In genomic region chr14:27230262-27231022, GRCm38 (mm10) we compare ENCODE assay signal across 8 mouse cellular contexts.
DNase-seq lines count a peak whose midpoint lies in the region; ATAC-seq and TF ChIP-seq lines count a peak whose summit lies in the region.

No protein-coding gene starts in this region.

- intact Hi-C loops in heart, postnatal 10 days (cut with DNase I), result no loop called here

- no peak for ATAC-seq in forebrain, embryonic 11.5 days (replicated peaks; ENCODE audit: low FRiP score)
- ATAC-seq in forebrain, postnatal 0 days, result no peak
- ATAC-seq in limb, embryonic 13.5 days (ENCODE audit: low FRiP score, low read depth), result peak; percentile 64
- ATAC-seq in midbrain, postnatal 0 days (ENCODE audit: low FRiP score), result no peak

- no peaks in the 10 kb centered on the region for H3K9me3 ChIP-seq in forebrain, embryonic 11.5 days (ENCODE audit: control insufficient read depth, low read length)
- no peaks in the 10 kb centered on the region for H3K9me3 ChIP-seq in forebrain, postnatal 0 days (ENCODE audit: low read length)
- no peaks in the 10 kb centered on the region for H3K9me3 ChIP-seq in limb, embryonic 13.5 days
- H3K9me3 ChIP-seq in midbrain, postnatal 0 days (ENCODE audit: low read length), result no peaks in the 10 kb centered on the region

- no peak overlapping the region for H3K4me3 ChIP-seq in forebrain, embryonic 11.5 days (ENCODE audit: low read depth, low read length)
- no peak overlapping the region for H3K4me3 ChIP-seq in forebrain, postnatal 0 days (ENCODE audit: low read depth, low read length)
- no peak overlapping the region for H3K4me3 ChIP-seq in limb, embryonic 13.5 days
- H3K4me3 ChIP-seq in midbrain, postnatal 0 days (ENCODE audit: low read depth, low read length), result no peak overlapping the region

- H3K4me2 ChIP-seq in forebrain, embryonic 11.5 days (ENCODE audit: low read depth, low read length, severe bottlenecking), result no peak overlapping the region
- no peak overlapping the region for H3K4me2 ChIP-seq in forebrain, postnatal 0 days (ENCODE audit: low read depth)
- peak overlapping the region; percentile 21; the same call in 1 of the 2 replicates for H3K4me2 ChIP-seq in limb, embryonic 13.5 days (replicated peaks)
- H3K4me2 ChIP-seq in midbrain, postnatal 0 days (ENCODE audit: low read depth, low read length, poor library complexity, severe bottlenecking), result no peak overlapping the region

- peak; percentile 57 for DNase-seq in forebrain, embryonic 11.5 days (ENCODE audit: low spot score)
- DNase-seq in forebrain, postnatal 0 days, result no peak
- DNase-seq in embryo, embryonic 10 days (ENCODE audit: low spot score), result peak; percentile 78
- peak; percentile 74 to 76 for DNase-seq in heart, postnatal 10 days
- peak; percentile 12 for DNase-seq in midbrain, postnatal 0 days (ENCODE audit: low spot score)
- DNase-seq in frontal cortex, adult 2 months (ENCODE audit: extremely low spot score in 1 of 2, low spot score in 1 of 2), result no peak
- no peak for DNase-seq in right cerebral cortex, postnatal 4 days

- no peak for TF ChIP-seq CTCF in forebrain, postnatal 0 days (IDR thresholded peaks at IDR 0.05; ENCODE audit: low read depth)
- no peak for TF ChIP-seq CTCF in midbrain, postnatal 0 days (IDR thresholded peaks at IDR 0.05)

- H3K4me1 ChIP-seq in forebrain, embryonic 11.5 days (replicated peaks; ENCODE audit: control insufficient read depth, insufficient read depth, low read length), result peaks cover 10% of the 10 kb centered on the region; the same call in 1 of the 2 replicates
- no peaks in the 10 kb centered on the region for H3K4me1 ChIP-seq in forebrain, postnatal 0 days (ENCODE audit: insufficient read depth)
- peaks cover 26% of the 10 kb centered on the region for H3K4me1 ChIP-seq in limb, embryonic 13.5 days
- no peaks in the 10 kb centered on the region for H3K4me1 ChIP-seq in midbrain, postnatal 0 days (ENCODE audit: insufficient read depth, low read length)

- no peaks in the 10 kb centered on the region for H3K27me3 ChIP-seq in forebrain, embryonic 11.5 days (ENCODE audit: control insufficient read depth, insufficient read depth, low read length)
- H3K27me3 ChIP-seq in forebrain, postnatal 0 days (ENCODE audit: insufficient read depth, low read length), result no peaks in the 10 kb centered on the region
- H3K27me3 ChIP-seq in limb, embryonic 13.5 days, result no peaks in the 10 kb centered on the region
- no peaks in the 10 kb centered on the region for H3K27me3 ChIP-seq in midbrain, postnatal 0 days (ENCODE audit: insufficient read depth, low read length)

- H3K9ac ChIP-seq in forebrain, embryonic 11.5 days (ENCODE audit: low read length), result no peak overlapping the region
- no peak overlapping the region for H3K9ac ChIP-seq in forebrain, postnatal 0 days
- H3K9ac ChIP-seq in limb, embryonic 13.5 days, result no peak overlapping the region
- peak overlapping the region; percentile 5; the same call in 1 of the 2 replicates for H3K9ac ChIP-seq in midbrain, postnatal 0 days (replicated peaks; ENCODE audit: low read length, poor library complexity, severe bottlenecking)

- no peaks in the 10 kb centered on the region for H3K36me3 ChIP-seq in forebrain, embryonic 11.5 days (ENCODE audit: control insufficient read depth, insufficient read depth, low read length)
- H3K36me3 ChIP-seq in forebrain, postnatal 0 days (ENCODE audit: insufficient read depth), result no peaks in the 10 kb centered on the region
- no peaks in the 10 kb centered on the region for H3K36me3 ChIP-seq in limb, embryonic 13.5 days
- H3K36me3 ChIP-seq in midbrain, postnatal 0 days (ENCODE audit: insufficient read depth, low read length), result no peaks in the 10 kb centered on the region

- 26% methylated on average over 18 of the region's 18 CpGs for WGBS in forebrain, embryonic 11.5 days
- WGBS in forebrain, postnatal 0 days, result 26% methylated on average over 18 of the region's 18 CpGs
- WGBS in limb, embryonic 13.5 days, result 21% methylated on average over 18 of the region's 18 CpGs
- 36% methylated on average over 18 of the region's 18 CpGs for whole genome bisulfite sequencing in midbrain, postnatal 0 days

- H3K27ac ChIP-seq in forebrain, embryonic 11.5 days (ENCODE audit: low read depth, low read length), result no peak overlapping the region
- no peak overlapping the region for H3K27ac ChIP-seq in forebrain, postnatal 0 days (ENCODE audit: low read depth, low read length)
- H3K27ac ChIP-seq in limb, embryonic 13.5 days, result peak overlapping the region; percentile 55; the same call in 1 of the 2 replicates
- no peak overlapping the region for H3K27ac ChIP-seq in midbrain, postnatal 0 days (ENCODE audit: low read depth, low read length)

Comparison
In these comparisons a context has a peak if more than half of its experiments do, and no peak if none do; other contexts are left out.
1. DNase-seq: peak in forebrain, embryonic 11.5 days (single experiment), embryo, embryonic 10 days (single experiment), heart, postnatal 10 days (2 of 2) and midbrain, postnatal 0 days (single experiment); none in forebrain, postnatal 0 days (single experiment), frontal cortex, adult 2 months (0 of 2) and right cerebral cortex, postnatal 4 days (single experiment).